In genomic region chr11:5952501-5952900, GRCm38 (mm10) we compare ENCODE assay signal across 12 mouse cellular contexts. TPM values are rescaled to one million over a fixed set of nuclear protein-coding genes. Genes with fewer than 3 reads are reported as not detected.
DNase-seq lines count a peak whose midpoint lies in the region; ATAC-seq lines count a peak whose summit lies in the region.
"Had no signal": no experiment of that assay in that cellular context is flagged by ENCODE, and none has a peak within 500 bp of the region (broad histone marks: within the 10 kb centered on the region; RNA-seq: fewer than 3 reads in every experiment).

No protein-coding gene starts in this region.

- H3K9ac ChIP-seq in heart, embryonic 15.5 days: no peak overlapping the region
- H3K9ac ChIP-seq: embryonic facial prominence, embryonic 15.5 days; liver, embryonic 15.5 days had no signal

- 17% methylated on average over 5 of the region's 5 CpGs for WGBS in heart, embryonic 15.5 days

- no peak overlapping the region for H3K4me3 ChIP-seq in heart, embryonic 15.5 days
- H3K4me3 ChIP-seq: embryonic facial prominence, embryonic 15.5 days; liver, embryonic 15.5 days had no signal

- peak overlapping the region; percentile 5; the same call in 1 of the 2 replicates for H3K4me2 ChIP-seq in heart, embryonic 15.5 days
- H3K4me2 ChIP-seq: embryonic facial prominence, embryonic 15.5 days; liver, embryonic 15.5 days had no signal

- no peaks in the 10 kb centered on the region for H3K27me3 ChIP-seq in heart, embryonic 15.5 days
- H3K27me3 ChIP-seq: embryonic facial prominence, embryonic 15.5 days; liver, embryonic 15.5 days had no signal

- no peaks in the 10 kb centered on the region for H3K9me3 ChIP-seq in heart, embryonic 15.5 days (replicated peaks)
- H3K9me3 ChIP-seq: embryonic facial prominence, embryonic 15.5 days; liver, embryonic 15.5 days had no signal

- peaks cover 42% of the 10 kb centered on the region for H3K4me1 ChIP-seq in heart, embryonic 15.5 days (replicated peaks)

- peak overlapping the region; percentile 69 for H3K27ac ChIP-seq in heart, embryonic 15.5 days
- H3K27ac ChIP-seq: embryonic facial prominence, embryonic 15.5 days; liver, embryonic 15.5 days had no signal

- no peaks in the 10 kb centered on the region for H3K36me3 ChIP-seq in heart, embryonic 15.5 days
- H3K36me3 ChIP-seq: embryonic facial prominence, embryonic 15.5 days; liver, embryonic 15.5 days had no signal

- DNase-seq in urinary bladder, adult 2 months (ENCODE audit: low spot score): peak; percentile 16
- no peak for DNase-seq in urinary bladder, adult 18-20 months (ENCODE audit: low spot score in 2 of 2)
- DNase-seq in kidney, postnatal 14 days: peak; percentile 82
- DNase-seq in testis, postnatal 14 days (ENCODE audit: low spot score): peak; percentile 66
- DNase-seq in c-Kit-positive CD71-positive TER-119-positive erythroid progenitor cells, embryonic 14.5 days (ENCODE audit: low spot score): no peak
- no peak for DNase-seq in thymus, adult 18-20 months

- no peak; the same call in 1 of the 2 replicates for ATAC-seq in heart, embryonic 15.5 days (replicated peaks; ENCODE audit: insufficient number of reproducible peaks, insufficient read depth, low FRiP score, low read depth)
- no peak for ATAC-seq in megakaryocyte, adult 5-6 weeks (ENCODE audit: poor library complexity, severe bottlenecking)
- ATAC-seq: CD4-positive, CD25-positive, alpha-beta regulatory T cell, adult 4 months had no signal

RNA-seq across cellular contexts. Expression of gene Gck, which starts 2.6 kb away (rescaled TPM):
- polyA plus RNA-seq in urinary bladder, adult 2 months (2012; rRNA removed): 0.03 and 0.08 TPM in 2 replicates
- polyA plus RNA-seq in heart, embryonic 15.5 days (2015; fragmentation: Nextera tagmentation; extraction: Ambion mirVana): 0.72 and 2.0 TPM in 2 replicates
- not detected in 2 replicates for total RNA-seq in megakaryocyte, adult 5-6 weeks (2015)
- total RNA-seq in megakaryocyte, adult 5-6 weeks (2017): not detected in 2 replicates
- polyA plus RNA-seq: CD4-positive, CD25-positive, alpha-beta regulatory T cell, adult 4 months had no signal

RNA-seq across cellular contexts. Expression of gene Ykt6, which starts 3.0 kb away (rescaled TPM):
- 35.5 and 45.1 TPM in 2 replicates for polyA plus RNA-seq in urinary bladder, adult 2 months (2012; rRNA removed)
- 33.6 and 42.2 TPM in 2 replicates for polyA plus RNA-seq in heart, embryonic 15.5 days (2015; fragmentation: Nextera tagmentation; extraction: Ambion mirVana)
- total RNA-seq in megakaryocyte, adult 5-6 weeks (2015): 18.2 and 21.0 TPM in 2 replicates
- total RNA-seq in megakaryocyte, adult 5-6 weeks (2017): 41.8 and 54.2 TPM in 2 replicates

RNA-seq across cellular contexts. Expression of gene Myl7, which starts 53.9 kb away (rescaled TPM):
- polyA plus RNA-seq in urinary bladder, adult 2 months (2012; rRNA removed): 1.4 and 3.7 TPM in 2 replicates
- 3,544 and 4,168 TPM in 2 replicates for polyA plus RNA-seq in heart, embryonic 15.5 days (2015; fragmentation: Nextera tagmentation; extraction: Ambion mirVana)
- not detected in 2 replicates for total RNA-seq in megakaryocyte, adult 5-6 weeks (2015)
- total RNA-seq in megakaryocyte, adult 5-6 weeks (2017): not detected in 2 replicates
- total RNA-seq: gastrocnemius, adult 8-10 months had no signal
- polyA plus RNA-seq: CD4-positive, CD25-positive, alpha-beta regulatory T cell, adult 4 months had no signal

Comparison
In these comparisons a context has a peak if more than half of its experiments do, and no peak if none do; other contexts are left out.
1. DNase-seq: peak in urinary bladder, adult 2 months (single experiment), kidney, postnatal 14 days (single experiment) and testis, postnatal 14 days (single experiment); none in urinary bladder, adult 18-20 months (0 of 2), c-Kit-positive CD71-positive TER-119-positive erythroid progenitor cells, embryonic 14.5 days (single experiment) and thymus, adult 18-20 months (0 of 2).
2. RNA of gene Myl7, which starts 53.9 kb away (polyA plus RNA-seq): 3,544 to 4,168 TPM in heart, embryonic 15.5 days; 1.4 to 3.7 TPM in urinary bladder, adult 2 months; every median in the first group is over 100 times any median in the second.